Mouse (Mus musculus) megakaryocyte-erythroid progenitor cell, adult 5 weeks (primary cell): ENCODE measurements around the gene Aldh5a1. TPM values are rescaled to one million over a fixed set of nuclear protein-coding genes. Genes with fewer than 3 reads are reported as not detected.

Experiments used
- polyA plus RNA-seq: library from polyadenylated mRNA; stranded (reverse); fragments of >175 nt; gene quantifications from 2 replicates; pipeline ENCODE4 v1.2.3, GENCODE M21; 2012

Gene Aldh5a1
- 0.57 and 0.64 TPM in 2 replicates for polyA plus RNA-seq

DNA sequence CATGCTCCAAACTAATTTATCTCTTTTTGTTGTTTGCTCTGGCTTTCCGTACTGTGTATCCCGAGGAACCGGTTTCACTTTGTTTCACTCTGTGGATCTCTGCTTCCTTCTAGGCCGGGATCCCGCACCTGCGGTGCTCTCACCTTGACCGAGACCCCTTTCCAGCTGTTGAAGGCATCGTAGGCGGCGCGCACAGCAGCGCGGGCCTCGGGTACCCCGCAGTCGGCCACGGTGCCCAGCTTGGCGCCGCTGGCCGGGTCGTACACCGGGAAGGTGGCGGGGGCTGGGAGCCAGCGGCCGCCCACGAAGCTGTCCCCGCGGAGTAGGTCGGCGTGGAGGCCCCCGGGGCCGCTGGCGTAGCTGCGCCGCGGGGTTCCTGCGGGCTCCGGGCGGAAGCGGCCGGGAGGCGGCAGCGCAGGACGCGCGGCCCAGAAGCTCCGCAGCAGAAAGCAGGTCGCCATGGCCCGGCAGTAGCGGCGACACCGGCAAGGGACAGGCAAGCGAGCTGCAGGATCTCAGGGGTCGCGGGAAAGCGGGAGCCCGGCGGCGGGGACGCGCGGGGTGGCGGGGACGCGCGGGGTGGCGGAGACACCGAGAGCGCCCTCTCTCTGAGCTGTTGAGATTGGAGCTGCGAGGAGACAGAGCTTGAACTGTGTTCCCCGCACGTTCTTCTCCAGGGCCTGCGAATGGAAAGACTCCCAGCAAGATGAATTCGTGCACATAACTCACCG is at the start of gene Aldh5a1:
Gene Aldh5a1 (minus strand): TSS at position 554 of the 731 bp plus-strand sequence.

DNA sequence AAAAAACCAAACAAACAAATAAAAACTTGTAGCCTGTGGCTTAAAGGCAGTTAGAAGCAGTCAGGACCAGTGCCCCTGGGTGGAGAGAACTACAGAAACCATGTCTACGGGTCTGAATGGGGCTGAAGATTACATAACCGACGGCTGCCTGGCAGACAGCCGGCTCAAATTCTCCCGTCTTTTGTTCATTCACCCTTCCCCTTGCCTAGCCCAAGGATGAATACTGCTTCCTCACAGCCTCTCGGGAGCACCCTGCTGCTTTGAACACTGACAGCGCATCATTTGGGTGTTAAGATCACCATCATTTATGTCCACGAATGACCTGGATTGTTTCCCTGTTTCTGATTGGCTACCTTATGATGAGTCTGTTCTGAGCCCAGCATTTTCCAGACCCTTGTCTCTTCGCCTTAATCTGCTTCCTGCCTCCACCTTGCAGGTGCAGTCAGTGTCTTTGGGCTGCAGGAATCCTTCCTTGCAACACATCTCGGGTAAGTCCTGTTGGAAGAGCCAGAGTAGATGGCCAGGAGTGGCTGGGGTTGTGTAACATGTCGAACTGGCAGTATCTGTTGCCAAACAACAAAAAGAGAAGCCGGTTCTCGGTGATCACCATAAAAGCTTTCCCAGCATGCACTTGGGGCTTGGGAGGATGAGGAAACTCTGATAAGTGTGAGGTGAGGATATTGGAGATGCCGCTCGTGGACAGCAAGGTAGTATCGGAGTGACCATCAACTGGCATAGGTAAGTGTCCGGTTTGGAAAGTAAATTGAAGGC is 5.2 kb upstream of the Aldh5a1 start, which contains the start of gene Gpld1:
Gene Gpld1 (plus strand): TSS at position 641 of the 771 bp plus-strand sequence.

Other genes with a start within 250 kb of the Aldh5a1 start
- gene Armh2, start 196.4 kb downstream of the Aldh5a1 start, polyA plus RNA-seq = not detected in 2 replicates
- 9.4 and 11.4 TPM in 2 replicates for gene Gmnn, start 175.7 kb downstream of the Aldh5a1 start, polyA plus RNA-seq
- 88.7 and 91.4 TPM in 2 replicates for gene BC005537, start 136.0 kb downstream of the Aldh5a1 start, polyA plus RNA-seq
- 28.5 and 33.7 TPM in 2 replicates for gene Acot13, start 106.1 kb downstream of the Aldh5a1 start, polyA plus RNA-seq
- gene Tdp2, start 106.0 kb downstream of the Aldh5a1 start, polyA plus RNA-seq = 52.3 and 65.6 TPM in 2 replicates
- gene D130043K22Rik, start 92.5 kb downstream of the Aldh5a1 start, polyA plus RNA-seq = not detected in 2 replicates
- 0.12 and 0.13 TPM in 2 replicates for gene Gpld1, start 5.5 kb upstream of the Aldh5a1 start, polyA plus RNA-seq
- gene Mrs2, start 82.7 kb upstream of the Aldh5a1 start, polyA plus RNA-seq = 4.4 and 5.8 TPM in 2 replicates
- gene Dcdc2a, start 118.3 kb upstream of the Aldh5a1 start, polyA plus RNA-seq = not detected in 2 replicates